Mouse (Mus musculus): ENCODE data around the gene Cox19. TPM values are rescaled to one million over a fixed set of nuclear protein-coding genes. Genes with fewer than 3 reads are reported as not detected.

Gene Cox19
- polyA plus RNA-seq (2015; fragmentation: Nextera tagmentation; extraction: Ambion mirVana): 90.6 and 94.2 TPM in 2 replicates

DNA sequence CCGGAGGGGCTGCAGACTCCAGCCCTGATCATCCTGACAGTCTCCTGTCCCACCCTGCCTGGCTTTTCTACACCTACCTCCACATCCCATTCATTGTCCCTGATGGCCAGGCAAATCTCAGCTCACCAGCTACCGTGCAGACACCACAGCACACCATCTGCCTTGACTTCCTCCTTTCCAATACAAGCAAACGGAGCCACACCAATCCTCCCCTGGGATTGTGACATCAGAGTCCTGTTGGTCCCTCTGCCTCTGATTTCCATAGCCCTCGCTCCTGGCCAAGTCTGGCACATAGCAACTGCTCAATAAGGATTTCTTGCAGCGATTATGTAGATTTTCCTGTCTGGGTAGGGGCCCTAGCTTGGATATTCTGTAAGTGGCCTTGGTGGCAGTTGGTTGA is at the start of gene Cox19:
TSS of gene Cox19 (minus strand) at position 285 of the 400 bp plus-strand sequence.
- H3K9ac ChIP-seq: peak within 1 kb of the TSS; percentile 20; the same call in 1 of the 2 replicates

DNA sequence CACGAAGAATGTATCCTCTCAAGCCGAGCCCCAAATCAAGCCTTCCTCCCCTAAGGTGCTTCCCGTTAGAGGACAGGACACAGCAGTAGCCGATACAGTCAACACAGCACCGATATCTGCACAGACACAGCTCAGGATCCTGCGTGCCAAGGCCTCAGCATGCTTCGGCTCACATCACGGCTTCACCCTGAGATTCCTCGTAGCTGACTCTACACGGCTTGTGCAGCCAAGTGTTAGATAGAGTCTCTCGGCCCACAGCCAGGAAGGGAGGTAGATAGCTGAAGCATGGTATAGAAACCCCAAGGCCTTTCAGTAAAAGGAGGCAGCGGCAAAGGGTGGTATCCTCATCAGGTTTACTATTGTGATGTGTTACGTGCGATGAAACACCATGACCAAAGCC is 48.8 kb upstream of the Cox19 start:
- 88% methylated on average over 14 of the region's 14 CpGs for WGBS
- ATAC-seq (ENCODE audit: insufficient number of reproducible peaks, low FRiP score, low TSS enrichment, low read depth): no peak
- H3K36me3 ChIP-seq: no peaks in the 10 kb centered on the region

More for the DNA sequence above, at the start of gene Cox19:
- peak within 1 kb of the TSS; percentile 84 for H3K27ac ChIP-seq
- no peaks in the 10 kb centered on the region for H3K27me3 ChIP-seq
- H3K4me1 ChIP-seq: peaks cover 41% of the 10 kb centered on the region
- H3K4me2 ChIP-seq: peak within 1 kb of the TSS; percentile 31
- no peak within 1 kb of the TSS for H3K4me3 ChIP-seq
- ATAC-seq (ENCODE audit: insufficient number of reproducible peaks, low FRiP score, low TSS enrichment, low read depth): no peak
- H3K9me3 ChIP-seq: no peaks in the 10 kb centered on the region
- no peaks in the 10 kb centered on the region for H3K36me3 ChIP-seq
- 36% methylated on average over 5 of the region's 5 CpGs for WGBS

DNA sequence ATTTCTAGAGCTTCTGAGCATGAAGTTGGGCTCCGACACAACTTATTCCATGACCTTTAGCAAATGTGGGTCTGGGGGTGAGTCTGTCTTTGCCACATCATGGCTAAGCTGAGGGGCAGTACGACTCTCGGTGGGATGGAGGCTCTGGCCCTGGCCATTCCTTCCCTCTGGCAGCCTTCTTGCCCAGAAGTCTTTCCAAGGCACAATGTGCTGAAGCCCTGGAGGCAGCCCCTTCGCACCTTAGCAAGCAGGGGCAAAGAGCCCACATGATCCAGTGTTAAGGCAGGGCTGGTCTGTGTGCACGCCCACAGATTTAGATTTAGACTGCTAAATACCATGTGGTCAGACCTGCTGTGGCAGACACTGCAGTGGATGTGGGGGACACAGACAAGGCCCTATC is 47.6 kb upstream of the Cox19 start:
- H3K9ac ChIP-seq: no peak overlapping the region
- no peak for ATAC-seq (ENCODE audit: insufficient number of reproducible peaks, low FRiP score, low TSS enrichment, low read depth)

More for the DNA sequence above, 48.8 kb upstream of the Cox19 start:
- no peaks in the 10 kb centered on the region for H3K27me3 ChIP-seq
- no peak overlapping the region for H3K9ac ChIP-seq
- H3K9me3 ChIP-seq: no peaks in the 10 kb centered on the region
- H3K4me2 ChIP-seq: no peak overlapping the region
- H3K4me3 ChIP-seq: no peak overlapping the region
- H3K4me1 ChIP-seq: peaks cover 8% of the 10 kb centered on the region
- no peak overlapping the region for H3K27ac ChIP-seq

GRCm38 (mm10) chr5:139397959-139398753 is 46.9 kb upstream of the Cox19 start:
- Histone ChIP-seq H3K9me3 (no peaks in the 10 kb centered on the region), H3K4me3 (no peak overlapping the region), H3K27ac (no peak overlapping the region), H3K27me3 (no peaks in the 10 kb centered on the region), H3K4me2 (no peak overlapping the region), H3K4me1 (peaks cover 10% of the 10 kb centered on the region), H3K9ac (no peak overlapping the region), H3K36me3 (peaks cover 4% of the 10 kb centered on the region; the same call in 1 of the 2 replicates)
- peak; percentile 13; the same call in 1 of the 2 replicates for ATAC-seq (ENCODE audit: insufficient number of reproducible peaks, low FRiP score, low TSS enrichment, low read depth)
- 37% methylated on average over 5 of the region's 5 CpGs for WGBS

More for the DNA sequence above, 47.6 kb upstream of the Cox19 start:
- Histone ChIP-seq H3K27ac (no peak overlapping the region), H3K4me2 (no peak overlapping the region), H3K27me3 (no peaks in the 10 kb centered on the region), H3K9me3 (no peaks in the 10 kb centered on the region), H3K4me1 (peaks cover 10% of the 10 kb centered on the region), H3K4me3 (no peak overlapping the region), H3K36me3 (no peaks in the 10 kb centered on the region)
- WGBS: 74% methylated on average over 5 of the region's 5 CpGs

GRCm38 (mm10) chr5:139397359-139397916 is 46.2 kb upstream of the Cox19 start:
- WGBS: 82% methylated on average over 4 of the region's 4 CpGs
- Histone ChIP-seq H3K4me1 (peaks cover 10% of the 10 kb centered on the region), H3K4me2 (no peak overlapping the region), H3K36me3 (peaks cover 9% of the 10 kb centered on the region; the same call in 1 of the 2 replicates), H3K9me3 (no peaks in the 10 kb centered on the region), H3K4me3 (no peak overlapping the region), H3K9ac (no peak overlapping the region), H3K27ac (no peak overlapping the region), H3K27me3 (no peaks in the 10 kb centered on the region)
- ATAC-seq (ENCODE audit: insufficient number of reproducible peaks, low FRiP score, low TSS enrichment, low read depth): no peak

GRCm38 (mm10) chr5:139395528-139395927 is 44.3 kb upstream of the Cox19 start:
- Histone ChIP-seq H3K27me3 (no peaks in the 10 kb centered on the region), H3K4me2 (no peak overlapping the region), H3K4me3 (no peak overlapping the region), H3K27ac (no peak overlapping the region), H3K36me3 (peaks cover 9% of the 10 kb centered on the region; the same call in 1 of the 2 replicates), H3K9me3 (no peaks in the 10 kb centered on the region), H3K9ac (no peak overlapping the region), H3K4me1 (peaks cover 18% of the 10 kb centered on the region)
- WGBS: 90% methylated on average over 4 of the region's 4 CpGs
- no peak for ATAC-seq (ENCODE audit: insufficient number of reproducible peaks, low FRiP score, low TSS enrichment, low read depth)

- H3K27ac ChIP-seq: no peak overlapping the region
- peaks cover 9% of the 10 kb centered on the region; the same call in 1 of the 2 replicates for H3K36me3 ChIP-seq
- 61% methylated on average over 7 of the region's 7 CpGs for WGBS
- H3K4me1 ChIP-seq: peaks cover 26% of the 10 kb centered on the region
- H3K9ac ChIP-seq: no peak overlapping the region
- no peaks in the 10 kb centered on the region for H3K9me3 ChIP-seq
- H3K27me3 ChIP-seq: no peaks in the 10 kb centered on the region
- ATAC-seq (ENCODE audit: insufficient number of reproducible peaks, low FRiP score, low TSS enrichment, low read depth): no peak
- H3K4me2 ChIP-seq: no peak overlapping the region
- H3K4me3 ChIP-seq: no peak overlapping the region
Observed at GRCm38 (mm10) chr5:139394399-139394798, 43.2 kb upstream of the Cox19 start.

- H3K27ac ChIP-seq: no peak overlapping the region
- no peak overlapping the region for H3K9ac ChIP-seq
- H3K27me3 ChIP-seq: no peaks in the 10 kb centered on the region
- no peak for ATAC-seq (ENCODE audit: insufficient number of reproducible peaks, low FRiP score, low TSS enrichment, low read depth)
- WGBS: 91% methylated on average over 16 of the region's 16 CpGs
- peaks cover 31% of the 10 kb centered on the region for H3K4me1 ChIP-seq
- H3K9me3 ChIP-seq: no peaks in the 10 kb centered on the region
- no peak overlapping the region for H3K4me3 ChIP-seq
- H3K36me3 ChIP-seq: peaks cover 9% of the 10 kb centered on the region; the same call in 1 of the 2 replicates
- H3K4me2 ChIP-seq: no peak overlapping the region
Observed at GRCm38 (mm10) chr5:139393197-139393588, 42.0 kb upstream of the Cox19 start.

- Histone ChIP-seq H3K4me1 (peaks cover 37% of the 10 kb centered on the region), H3K36me3 (peaks cover 9% of the 10 kb centered on the region; the same call in 1 of the 2 replicates), H3K27ac (no peak overlapping the region), H3K27me3 (no peaks in the 10 kb centered on the region), H3K4me3 (no peak overlapping the region), H3K9ac (no peak overlapping the region; the same call in 1 of the 2 replicates), H3K4me2 (no peak overlapping the region), H3K9me3 (no peaks in the 10 kb centered on the region)
- WGBS: 92% methylated on average over 37 of the region's 37 CpGs
- ATAC-seq (ENCODE audit: insufficient number of reproducible peaks, low FRiP score, low TSS enrichment, low read depth): no peak
Observed at GRCm38 (mm10) chr5:139392219-139393196, 41.3 kb upstream of the Cox19 start.

GRCm38 (mm10) chr5:139391309-139391990 is 40.2 kb upstream of the Cox19 start:
- 66% methylated on average over 11 of the region's 11 CpGs for WGBS
- no peak for ATAC-seq (ENCODE audit: insufficient number of reproducible peaks, low FRiP score, low TSS enrichment, low read depth)
- Histone ChIP-seq H3K36me3 (peaks cover 9% of the 10 kb centered on the region; the same call in 1 of the 2 replicates), H3K9ac (no peak overlapping the region), H3K4me1 (peaks cover 39% of the 10 kb centered on the region), H3K9me3 (no peaks in the 10 kb centered on the region), H3K27ac (no peak overlapping the region), H3K4me2 (no peak overlapping the region), H3K27me3 (no peaks in the 10 kb centered on the region), H3K4me3 (no peak overlapping the region)
